Mouse (Mus musculus): ENCODE data around the gene Stk10. TPM values are rescaled to one million over a fixed set of nuclear protein-coding genes. Genes with fewer than 3 reads are reported as not detected.
"Not testable (repeated sequence)": the region's sequence is repeated elsewhere in the genome, so short reads cannot be mapped to it uniquely, and the experiment has no call there.

Gene Stk10
- polyA plus RNA-seq, 1 experiment from 2014 or later, result 2.3 TPM

DNA sequence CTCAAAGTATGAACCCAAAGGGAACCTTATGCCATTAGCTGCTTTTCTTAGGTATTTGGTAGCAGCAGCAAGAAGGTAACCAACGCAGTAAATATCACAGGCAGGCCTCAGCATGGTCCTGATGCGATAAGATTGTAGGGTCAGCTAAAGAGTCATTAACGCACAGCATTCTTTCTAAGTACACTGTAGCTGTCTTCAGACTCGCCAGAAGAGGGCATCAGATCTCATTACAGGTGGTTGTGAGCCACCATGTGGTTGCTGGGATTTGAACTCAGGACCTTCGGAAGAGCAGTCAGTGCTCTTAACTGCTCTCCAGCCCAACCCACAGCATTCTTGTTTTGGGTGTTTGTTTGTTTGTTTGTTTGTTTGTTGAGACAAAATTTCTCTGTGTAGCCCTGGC, 85.5 kb downstream of the Stk10 start:
- H3K27ac ChIP-seq (ENCODE audit: low read depth, low read length), result not testable (repeated sequence)

DNA sequence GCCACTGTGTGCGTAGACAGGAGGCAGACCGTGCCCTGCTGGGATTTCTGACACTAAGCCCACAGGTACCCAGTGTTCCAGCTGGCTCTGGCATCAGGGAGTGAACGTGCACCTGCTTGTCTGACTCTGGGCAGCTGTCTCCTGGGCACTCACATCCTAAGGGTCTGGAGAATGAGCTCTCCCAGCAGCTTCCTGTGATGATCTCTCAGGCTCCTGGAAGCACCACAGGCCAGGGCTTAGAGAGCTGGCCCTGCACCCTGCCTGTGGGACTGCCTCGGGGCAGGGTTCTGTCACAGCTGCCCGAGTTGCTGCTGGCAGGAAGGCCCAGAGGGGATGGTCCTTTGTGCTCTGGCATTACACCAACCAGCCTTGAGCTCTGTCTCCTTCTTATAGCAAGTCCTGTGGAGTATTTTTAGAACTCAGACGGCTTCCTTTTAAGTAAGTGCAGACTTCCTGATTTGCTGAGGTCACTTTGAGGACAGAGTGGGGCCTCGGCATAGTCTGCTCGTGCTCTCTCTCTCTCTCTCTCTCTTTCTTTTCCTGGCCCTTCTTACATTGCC, 86.2 kb downstream of the Stk10 start:
- Histone ChIP-seq H3K27me3 (ENCODE audit: control insufficient read depth, insufficient read depth, low read length) (no peaks in the 10 kb centered on the region), H3K36me3 (ENCODE audit: control insufficient read depth, insufficient read depth, low read length) (no peaks in the 10 kb centered on the region), H3K27ac (ENCODE audit: low read depth, low read length) (no peak overlapping the region), H3K9ac (ENCODE audit: low read depth, low read length) (no peak overlapping the region), H3K4me2 (replicated peaks; ENCODE audit: low read depth, low read length) (no peak overlapping the region), H3K4me1 (replicated peaks; ENCODE audit: control insufficient read depth, insufficient read depth, low read length) (peaks cover 4% of the 10 kb centered on the region; the same call in 1 of the 2 replicates), H3K4me3 (ENCODE audit: low read depth, low read length) (no peak overlapping the region), H3K9me3 (ENCODE audit: control insufficient read depth, low read length) (no peaks in the 10 kb centered on the region)
- DNase-seq (ENCODE audit: low spot score) (peak; percentile 42), ATAC-seq (ENCODE audit: low FRiP score) (no peak)
- whole genome bisulfite sequencing, result 60% methylated on average over 8 of the region's 8 CpGs

More for the DNA sequence above, 85.5 kb downstream of the Stk10 start:
- not testable (repeated sequence) for H3K9ac ChIP-seq (ENCODE audit: low read depth, low read length); H3K27me3 ChIP-seq (ENCODE audit: control insufficient read depth, insufficient read depth, low read length); DNase-seq (ENCODE audit: low spot score); H3K4me1 ChIP-seq (replicated peaks; ENCODE audit: control insufficient read depth, insufficient read depth, low read length); ATAC-seq (ENCODE audit: low FRiP score); H3K36me3 ChIP-seq (ENCODE audit: control insufficient read depth, insufficient read depth, low read length); H3K9me3 ChIP-seq (ENCODE audit: control insufficient read depth, low read length); H3K4me2 ChIP-seq (replicated peaks; ENCODE audit: low read depth, low read length); H3K4me3 ChIP-seq (ENCODE audit: low read depth, low read length)
- WGBS, result 77% methylated on average over 5 of the region's 5 CpGs

DNA sequence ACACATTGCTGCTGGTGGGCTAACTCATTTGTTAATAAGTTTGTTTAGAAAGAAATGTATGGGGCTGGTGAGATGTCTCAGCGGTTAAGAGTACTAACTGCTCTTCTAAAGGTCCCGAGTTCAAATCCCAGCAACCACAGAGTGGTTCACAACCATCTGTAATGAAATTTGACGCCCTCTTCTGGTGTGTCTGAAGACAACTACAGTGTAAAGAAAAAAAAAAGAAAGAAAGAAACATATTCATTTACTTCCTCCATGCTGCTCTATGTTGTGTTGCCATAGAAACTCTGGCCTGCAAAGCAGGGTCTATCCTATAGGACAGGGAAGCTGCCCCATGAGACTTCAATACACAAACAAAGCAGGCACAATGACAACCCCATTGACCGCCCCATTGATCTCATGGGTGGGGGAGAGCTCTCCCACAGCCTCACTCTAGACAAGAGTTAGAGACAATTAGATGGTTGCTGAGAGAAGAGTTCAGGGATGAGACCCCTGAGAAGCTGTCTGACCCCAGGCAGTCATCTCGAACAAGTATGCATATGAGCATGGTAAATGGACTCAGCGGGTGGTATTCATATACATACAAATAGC, 86.9 kb downstream of the Stk10 start:
- H3K4me1 ChIP-seq (replicated peaks; ENCODE audit: control insufficient read depth, insufficient read depth, low read length), result peaks cover 4% of the 10 kb centered on the region; the same call in 1 of the 2 replicates
- no peaks in the 10 kb centered on the region for H3K9me3 ChIP-seq (ENCODE audit: control insufficient read depth, low read length)
- H3K9ac ChIP-seq (ENCODE audit: low read depth, low read length), result no peak overlapping the region
- no peak overlapping the region for H3K27ac ChIP-seq (ENCODE audit: low read depth, low read length)
- no peak overlapping the region for H3K4me2 ChIP-seq (replicated peaks; ENCODE audit: low read depth, low read length)
- H3K27me3 ChIP-seq (ENCODE audit: control insufficient read depth, insufficient read depth, low read length), result no peaks in the 10 kb centered on the region
- ATAC-seq (ENCODE audit: low FRiP score), result peak; percentile 53
- no peak overlapping the region for H3K4me3 ChIP-seq (ENCODE audit: low read depth, low read length)
- 63% methylated on average over 6 of the region's 6 CpGs for WGBS
- no peak for DNase-seq (ENCODE audit: low spot score)
- H3K36me3 ChIP-seq (ENCODE audit: control insufficient read depth, insufficient read depth, low read length), result no peaks in the 10 kb centered on the region

DNA sequence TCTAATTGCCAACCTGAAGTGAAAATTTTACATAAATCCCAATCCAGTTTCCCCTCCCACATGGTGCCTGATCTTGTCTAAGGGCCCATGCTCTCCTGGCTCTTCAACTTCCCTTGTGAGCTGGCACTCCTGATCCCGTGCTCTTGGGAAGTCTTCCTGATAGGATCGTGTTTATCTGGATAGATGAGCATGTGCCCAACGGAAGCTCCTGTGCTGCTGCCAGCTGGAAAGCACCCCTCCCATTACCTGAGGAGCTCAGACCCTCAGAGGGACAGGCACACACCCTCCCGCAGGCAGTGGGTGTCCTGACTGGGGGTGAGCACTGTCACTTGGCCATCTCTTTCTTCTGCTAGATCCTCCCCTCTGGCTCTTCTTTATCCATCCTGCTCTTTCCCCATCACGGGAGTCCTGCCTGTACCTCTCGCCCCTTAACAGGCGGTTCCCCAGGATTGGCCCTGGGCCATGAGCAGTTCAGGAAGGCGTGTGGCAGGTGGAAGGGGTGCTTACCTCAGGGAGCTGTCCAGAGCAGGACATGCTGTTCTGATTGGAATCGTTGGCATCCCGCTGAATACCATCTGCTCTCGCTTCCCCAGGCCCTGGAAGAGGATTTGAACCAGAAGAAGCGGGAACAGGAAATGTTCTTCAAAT, 88.8 kb downstream of the Stk10 start:
- Histone ChIP-seq H3K27ac (ENCODE audit: low read depth, low read length) (no peak overlapping the region), H3K4me1 (replicated peaks; ENCODE audit: control insufficient read depth, insufficient read depth, low read length) (peaks cover 2% of the 10 kb centered on the region; the same call in 1 of the 2 replicates), H3K36me3 (ENCODE audit: control insufficient read depth, insufficient read depth, low read length) (no peaks in the 10 kb centered on the region), H3K9ac (ENCODE audit: low read depth, low read length) (no peak overlapping the region), H3K4me3 (ENCODE audit: low read depth, low read length) (no peak overlapping the region), H3K4me2 (replicated peaks; ENCODE audit: low read depth, low read length) (no peak overlapping the region), H3K9me3 (ENCODE audit: control insufficient read depth, low read length) (no peaks in the 10 kb centered on the region), H3K27me3 (ENCODE audit: control insufficient read depth, insufficient read depth, low read length) (no peaks in the 10 kb centered on the region)
- no peak for ATAC-seq (ENCODE audit: low FRiP score)
- DNase-seq (ENCODE audit: low spot score), result no peak
- WGBS, result 78% methylated on average over 12 of the region's 12 CpGs

DNA sequence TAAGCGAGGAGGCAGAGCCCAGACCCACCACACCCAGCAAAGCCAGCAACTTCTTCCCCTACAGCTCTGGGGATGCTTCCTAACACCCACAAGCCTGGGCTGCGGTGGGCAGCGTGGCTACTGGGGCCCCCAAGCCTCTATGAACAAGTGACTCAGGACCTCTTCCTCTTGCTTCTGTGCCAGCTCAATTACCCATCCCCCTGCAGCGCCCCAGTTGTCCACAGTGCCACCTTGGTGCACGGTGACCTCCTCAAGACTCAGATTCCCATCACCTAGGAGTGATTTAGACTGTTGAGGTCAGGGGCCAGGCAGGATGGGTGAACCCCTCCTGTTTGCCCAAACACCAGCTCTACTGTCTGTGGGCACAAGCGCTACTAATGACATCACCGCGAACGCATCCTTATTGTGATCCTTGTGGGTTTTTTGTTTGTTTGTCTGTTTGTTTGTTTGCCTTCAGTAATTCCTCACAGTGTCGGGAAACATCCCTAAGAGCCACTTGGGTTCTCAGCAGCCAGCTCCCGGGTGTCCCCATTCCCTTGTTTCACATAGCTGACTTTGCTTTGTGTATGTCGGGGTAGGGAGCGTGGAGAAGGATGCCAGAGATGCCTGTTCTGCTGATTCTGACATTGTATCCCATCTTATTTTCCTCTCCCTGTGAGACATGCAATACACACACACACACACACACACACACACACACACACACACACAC, 89.5 kb downstream of the Stk10 start:
- DNase-seq (ENCODE audit: low spot score), result no peak

DNA sequence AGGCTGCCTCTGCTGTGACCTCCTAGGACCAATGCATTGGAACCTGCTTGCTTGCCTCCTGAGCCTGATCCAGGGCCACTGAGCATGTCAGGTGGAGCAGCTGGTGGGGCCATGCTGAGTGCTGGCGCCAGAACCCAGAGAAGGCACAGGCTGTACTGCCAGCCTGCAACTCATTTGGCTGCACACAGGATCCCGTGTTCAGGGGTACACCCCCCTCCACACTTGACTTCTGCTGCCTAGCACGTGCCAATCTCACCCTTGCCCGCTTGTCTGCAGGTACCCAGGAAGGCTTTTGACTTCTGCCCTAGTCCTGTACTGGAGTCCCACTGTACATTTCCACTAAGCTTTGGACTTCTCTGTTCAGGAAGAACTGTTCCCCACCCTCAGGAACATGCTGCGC, 90.1 kb downstream of the Stk10 start:
- no peaks in the 10 kb centered on the region for H3K27me3 ChIP-seq (ENCODE audit: control insufficient read depth, insufficient read depth, low read length)
- no peak for DNase-seq (ENCODE audit: low spot score)
- no peaks in the 10 kb centered on the region for H3K36me3 ChIP-seq (ENCODE audit: control insufficient read depth, insufficient read depth, low read length)
- no peak overlapping the region for H3K4me2 ChIP-seq (replicated peaks; ENCODE audit: low read depth, low read length)
- no peaks in the 10 kb centered on the region for H3K9me3 ChIP-seq (ENCODE audit: control insufficient read depth, low read length)
- no peak for ATAC-seq (ENCODE audit: low FRiP score)
- H3K4me3 ChIP-seq (ENCODE audit: low read depth, low read length), result no peak overlapping the region
- 73% methylated on average over 5 of the region's 5 CpGs for WGBS
- H3K9ac ChIP-seq (ENCODE audit: low read depth, low read length), result no peak overlapping the region
- peaks cover 2% of the 10 kb centered on the region; the same call in 1 of the 2 replicates for H3K4me1 ChIP-seq (replicated peaks; ENCODE audit: control insufficient read depth, insufficient read depth, low read length)
- H3K27ac ChIP-seq (ENCODE audit: low read depth, low read length), result no peak overlapping the region

More for the DNA sequence above, 89.5 kb downstream of the Stk10 start:
- Histone ChIP-seq H3K27ac (ENCODE audit: low read depth, low read length) (no peak overlapping the region), H3K4me3 (ENCODE audit: low read depth, low read length) (no peak overlapping the region), H3K36me3 (ENCODE audit: control insufficient read depth, insufficient read depth, low read length) (no peaks in the 10 kb centered on the region), H3K9me3 (ENCODE audit: control insufficient read depth, low read length) (no peaks in the 10 kb centered on the region), H3K9ac (ENCODE audit: low read depth, low read length) (no peak overlapping the region), H3K4me1 (replicated peaks; ENCODE audit: control insufficient read depth, insufficient read depth, low read length) (peaks cover 2% of the 10 kb centered on the region; the same call in 1 of the 2 replicates), H3K27me3 (ENCODE audit: control insufficient read depth, insufficient read depth, low read length) (no peaks in the 10 kb centered on the region), H3K4me2 (replicated peaks; ENCODE audit: low read depth, low read length) (no peak overlapping the region)
- ATAC-seq (ENCODE audit: low FRiP score), result no peak
- WGBS, result 81% methylated on average over 13 of the region's 13 CpGs

DNA sequence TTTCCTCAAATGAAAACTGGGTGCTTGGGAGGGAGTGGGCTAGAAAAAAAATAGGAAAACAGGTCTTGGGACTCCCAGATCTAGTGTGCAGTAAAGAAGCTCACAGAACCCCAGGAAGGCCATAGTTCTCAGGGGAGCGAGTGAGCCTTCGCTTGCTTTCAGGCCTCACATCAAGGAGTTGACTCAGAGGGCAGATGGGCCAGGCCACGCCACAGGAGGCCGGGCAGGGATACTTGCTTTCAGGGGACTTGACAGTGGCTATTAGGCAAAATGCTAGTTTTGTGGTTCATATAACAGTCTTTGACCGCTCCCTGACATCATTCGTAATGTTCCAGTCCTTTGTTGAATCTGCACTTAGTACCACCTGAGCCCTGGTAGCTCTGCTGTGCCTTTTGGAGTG, 90.8 kb downstream of the Stk10 start:
- ATAC-seq (ENCODE audit: low FRiP score) (no peak), DNase-seq (ENCODE audit: low spot score) (no peak)
- Histone ChIP-seq H3K27me3 (ENCODE audit: control insufficient read depth, insufficient read depth, low read length) (no peaks in the 10 kb centered on the region), H3K4me1 (replicated peaks; ENCODE audit: control insufficient read depth, insufficient read depth, low read length) (peaks cover 2% of the 10 kb centered on the region; the same call in 1 of the 2 replicates), H3K27ac (ENCODE audit: low read depth, low read length) (no peak overlapping the region), H3K9ac (ENCODE audit: low read depth, low read length) (no peak overlapping the region), H3K36me3 (ENCODE audit: control insufficient read depth, insufficient read depth, low read length) (no peaks in the 10 kb centered on the region), H3K9me3 (ENCODE audit: control insufficient read depth, low read length) (no peaks in the 10 kb centered on the region), H3K4me2 (replicated peaks; ENCODE audit: low read depth, low read length) (no peak overlapping the region), H3K4me3 (ENCODE audit: low read depth, low read length) (no peak overlapping the region)
- WGBS, result 72% methylated on average over 6 of the region's 6 CpGs

DNA sequence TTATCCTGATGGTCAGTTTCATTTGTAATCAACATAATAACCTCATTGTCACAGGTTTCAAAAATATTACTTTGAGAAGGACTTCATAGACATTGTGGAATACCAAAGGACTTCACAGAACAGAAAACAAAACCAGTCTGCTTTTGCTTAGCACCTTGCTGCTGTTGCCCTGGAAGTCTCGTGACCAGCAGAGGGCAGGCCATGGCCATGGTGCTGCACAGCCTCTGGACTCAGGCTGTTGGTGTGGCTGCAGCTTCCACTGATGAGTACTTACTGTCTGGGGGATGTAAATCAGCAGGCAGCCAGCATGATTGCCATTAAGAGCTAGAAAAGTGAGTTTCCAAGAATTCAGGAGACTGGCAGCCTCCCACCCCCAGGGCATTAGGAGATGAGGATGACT, 92.6 kb downstream of the Stk10 start:
- no peak overlapping the region for H3K4me2 ChIP-seq (replicated peaks; ENCODE audit: low read depth, low read length)
- no peaks in the 10 kb centered on the region for H3K9me3 ChIP-seq (ENCODE audit: control insufficient read depth, low read length)
- H3K27me3 ChIP-seq (ENCODE audit: control insufficient read depth, insufficient read depth, low read length), result no peaks in the 10 kb centered on the region
- no peaks in the 10 kb centered on the region for H3K4me1 ChIP-seq (replicated peaks; ENCODE audit: control insufficient read depth, insufficient read depth, low read length)
- DNase-seq (ENCODE audit: low spot score) (no peak), ATAC-seq (ENCODE audit: low FRiP score) (no peak)
- WGBS, result 48% methylated on average over 1 of the region's 1 CpGs
- H3K36me3 ChIP-seq (ENCODE audit: control insufficient read depth, insufficient read depth, low read length), result no peaks in the 10 kb centered on the region
- no peak overlapping the region for H3K27ac ChIP-seq (ENCODE audit: low read depth, low read length)
- H3K4me3 ChIP-seq (ENCODE audit: low read depth, low read length), result no peak overlapping the region
- H3K9ac ChIP-seq (ENCODE audit: low read depth, low read length), result no peak overlapping the region
